Mouse (Mus musculus) embryo, embryonic 11 days (tissue): ENCODE data around the gene Arid4a.
"Not testable (repeated sequence)": the region's sequence is repeated elsewhere in the genome, so short reads cannot be mapped to it uniquely, and the experiment has no call there.

Experiments
- DNase-seq: peaks from one replicate; pipeline ENCODE4 v3.0.0-alpha.2; 2015

Gene Arid4a

DNA sequence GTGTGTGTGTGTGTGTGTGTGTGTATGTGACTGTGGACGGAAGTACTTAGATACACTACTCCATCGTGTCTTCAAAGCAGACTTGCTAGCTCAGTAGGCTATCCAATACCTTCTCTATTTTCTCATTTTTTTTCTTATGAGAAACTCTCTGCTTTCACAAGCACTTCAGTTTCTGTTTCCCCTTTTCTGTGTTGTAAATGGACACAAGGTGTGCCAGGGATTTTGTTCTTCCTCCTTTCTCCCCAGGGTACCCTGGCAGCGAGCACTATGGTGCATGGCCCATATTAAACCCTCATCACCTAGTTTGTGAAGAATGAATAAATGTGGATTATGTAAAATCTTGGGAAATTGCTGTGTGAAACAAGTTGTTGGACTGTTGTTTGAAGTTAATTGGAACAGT, 39.7 kb downstream of the Arid4a start:
- DNase-seq: no peak

DNA sequence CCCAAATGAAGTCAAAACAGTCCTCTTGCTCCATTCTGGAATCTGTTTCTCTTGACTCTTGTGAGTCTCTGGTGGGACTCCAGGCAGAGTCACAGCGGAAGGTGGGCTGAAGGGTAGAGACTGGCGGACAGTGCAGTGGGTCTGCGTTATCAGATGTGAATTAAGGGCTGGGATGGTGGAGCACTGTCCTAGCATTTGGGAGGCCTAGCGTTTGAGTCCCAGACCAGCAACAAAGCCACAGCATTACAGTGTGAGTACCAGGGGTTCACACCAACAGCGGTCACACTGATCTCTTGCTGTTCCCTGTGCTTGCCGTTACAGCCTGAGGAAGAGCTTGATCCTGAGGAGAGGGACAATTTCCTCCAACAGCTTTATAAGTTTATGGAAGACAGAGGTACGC, 44.0 kb downstream of the Arid4a start:
- no peak for DNase-seq

DNA sequence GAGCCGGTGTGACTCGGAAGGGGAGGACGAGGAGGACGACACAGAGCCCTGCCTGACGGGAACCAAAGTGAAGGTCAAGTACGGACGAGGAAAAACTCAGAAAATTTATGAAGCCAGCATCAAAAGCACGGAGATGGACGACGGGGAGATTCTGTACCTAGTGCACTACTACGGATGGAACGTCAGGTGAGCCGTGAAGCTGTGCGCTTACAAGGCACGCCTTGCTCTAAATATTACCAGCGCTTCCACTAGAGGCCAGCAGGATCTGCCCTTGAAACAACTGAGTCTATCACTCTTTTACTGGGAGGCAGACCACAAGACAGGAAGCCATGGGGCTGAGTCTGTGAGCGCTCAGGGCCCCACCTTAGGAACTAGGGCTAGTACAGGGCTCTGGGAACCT, 54.1 kb downstream of the Arid4a start:
- no peak for DNase-seq

DNA sequence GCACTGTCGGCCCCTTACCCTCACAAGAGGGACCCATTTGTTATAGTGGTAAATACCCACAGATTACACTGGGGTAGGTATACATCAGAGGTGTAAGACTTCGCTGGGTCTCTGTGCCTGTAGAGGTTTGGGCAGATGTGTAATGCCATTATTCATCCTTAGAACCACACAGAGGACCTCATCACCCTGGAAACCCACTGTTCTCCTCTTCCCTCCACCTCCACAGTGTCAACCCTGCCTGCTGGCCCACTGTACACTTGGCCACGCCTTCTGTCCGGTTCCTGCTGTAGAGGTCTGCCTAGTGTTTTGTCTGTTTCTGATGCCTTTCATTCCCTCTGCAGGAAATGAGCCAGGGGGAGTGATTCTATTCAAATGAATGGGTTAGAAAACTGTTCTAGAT, 56.3 kb downstream of the Arid4a start:
- no peak for DNase-seq

DNA sequence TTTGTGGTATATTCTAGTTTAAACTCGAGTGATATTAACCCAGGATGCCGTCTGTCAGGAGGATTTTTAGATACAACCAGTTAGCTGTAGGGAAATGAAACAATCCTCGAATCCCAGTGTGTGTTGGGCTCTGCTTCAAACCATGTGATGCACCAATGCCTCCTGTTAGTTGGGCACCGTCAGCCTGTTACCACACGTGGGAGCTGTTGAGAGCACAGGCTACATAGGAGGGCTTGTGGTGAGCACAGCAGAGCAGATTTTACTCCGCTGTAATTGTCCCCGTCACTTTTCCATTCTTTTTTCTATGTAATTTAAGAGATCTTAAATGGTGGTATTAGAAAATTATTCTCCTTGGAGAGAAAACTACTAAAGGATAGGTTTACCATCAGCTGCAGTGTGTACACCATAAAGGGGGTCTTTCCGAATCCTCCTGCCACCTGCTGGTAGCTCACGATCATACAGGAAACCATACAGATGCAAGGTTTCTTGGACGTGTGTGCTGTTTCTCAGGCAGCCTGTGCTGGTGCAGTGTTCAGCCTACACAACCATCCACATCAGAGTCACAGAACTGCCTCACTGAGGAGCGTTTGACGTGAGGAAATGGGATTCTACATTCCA, 57.4 kb downstream of the Arid4a start:
- peak; percentile 59 for DNase-seq

DNA sequence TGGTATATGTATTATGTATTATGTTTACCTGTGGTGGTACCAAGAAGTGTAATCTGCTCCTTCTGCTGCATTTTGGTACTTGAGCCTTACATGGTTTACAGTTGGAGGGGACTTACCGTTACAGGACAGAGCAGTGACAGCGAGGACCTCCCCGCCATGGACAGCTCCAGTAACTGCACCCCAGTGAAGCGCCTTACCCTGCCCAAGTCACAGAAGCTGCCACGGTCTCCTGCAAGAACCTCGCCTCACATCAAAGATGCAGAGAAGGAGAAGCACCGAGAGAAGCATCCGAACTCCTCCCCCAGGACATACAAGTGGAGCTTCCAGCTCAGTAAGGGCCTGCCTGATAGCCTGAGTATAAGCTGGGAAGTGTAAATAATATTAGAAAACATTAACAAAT, 70.5 kb downstream of the Arid4a start:
- no peak for DNase-seq

DNA sequence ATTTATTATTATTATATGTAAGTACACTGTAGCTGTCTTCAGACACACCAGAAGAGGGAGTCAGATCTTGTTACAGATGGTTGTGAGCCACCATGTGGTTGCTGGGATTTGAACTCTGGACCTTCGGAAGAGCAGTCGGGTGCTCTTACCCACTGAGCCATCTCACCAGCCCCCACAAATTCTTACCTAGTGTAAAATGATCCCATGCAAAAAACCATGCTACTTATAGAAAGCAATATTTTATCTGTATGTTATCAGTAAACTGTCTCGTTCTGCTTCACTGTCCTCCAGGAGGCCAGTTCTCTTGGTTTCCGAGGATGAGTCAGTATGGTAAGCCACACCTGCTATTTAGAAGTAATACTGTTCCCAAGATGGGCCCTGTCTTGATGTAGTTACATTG, 88.5 kb downstream of the Arid4a start:
- not testable (repeated sequence) for DNase-seq

DNA sequence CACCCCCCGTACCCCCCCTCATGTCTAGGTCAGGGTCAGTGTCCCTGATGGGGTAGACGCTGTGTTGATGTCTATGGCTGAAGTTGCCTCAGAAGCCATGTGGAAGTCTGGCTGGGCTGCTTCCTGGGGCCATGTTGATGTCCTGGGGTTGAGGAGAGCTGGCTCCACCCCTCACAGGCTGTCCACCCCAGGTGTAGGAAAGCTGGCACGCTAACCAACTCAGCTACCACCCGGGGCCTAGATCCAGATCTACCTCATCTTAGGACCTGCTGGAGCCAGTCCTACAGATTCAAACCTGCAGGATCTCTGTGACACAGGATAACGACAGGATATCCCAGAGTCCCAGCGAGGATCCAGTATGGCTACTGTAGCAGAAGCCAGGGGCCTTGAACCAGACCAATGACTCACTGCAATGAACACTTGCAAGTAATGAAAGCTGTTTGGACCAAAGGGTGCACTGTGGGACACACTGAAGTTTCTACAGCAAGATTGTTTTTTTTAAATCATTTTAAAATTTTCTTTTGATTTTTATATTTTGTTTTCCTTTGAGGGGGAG, 91.5 kb downstream of the Arid4a start:
- no peak for DNase-seq

DNA sequence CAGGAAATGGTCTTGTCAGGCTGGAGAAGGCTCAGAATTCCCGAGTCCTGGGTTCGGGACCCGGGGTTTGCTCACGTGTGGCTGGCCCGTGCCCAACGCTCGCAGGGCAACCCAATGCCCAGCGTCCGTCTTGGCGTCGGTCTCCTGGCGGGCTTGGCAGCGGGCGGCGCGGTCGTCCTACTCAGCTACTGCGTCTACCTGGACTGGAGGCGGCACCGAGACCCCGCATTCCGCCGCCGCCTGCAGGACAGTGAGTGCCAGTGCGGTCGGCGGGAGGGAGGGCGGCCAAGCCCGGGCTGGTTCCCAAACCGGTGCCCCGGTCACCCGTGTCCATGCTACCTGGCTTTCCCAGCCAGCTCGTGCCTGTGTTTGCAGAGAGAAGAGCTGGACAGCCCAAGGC, 95.5 kb downstream of the Arid4a start, which contains the start of gene Tomm20l:
Gene Tomm20l, plus strand, starts transcription at position 98 of the 400 bp plus-strand sequence.
- DNase-seq: peak; percentile 65

DNA sequence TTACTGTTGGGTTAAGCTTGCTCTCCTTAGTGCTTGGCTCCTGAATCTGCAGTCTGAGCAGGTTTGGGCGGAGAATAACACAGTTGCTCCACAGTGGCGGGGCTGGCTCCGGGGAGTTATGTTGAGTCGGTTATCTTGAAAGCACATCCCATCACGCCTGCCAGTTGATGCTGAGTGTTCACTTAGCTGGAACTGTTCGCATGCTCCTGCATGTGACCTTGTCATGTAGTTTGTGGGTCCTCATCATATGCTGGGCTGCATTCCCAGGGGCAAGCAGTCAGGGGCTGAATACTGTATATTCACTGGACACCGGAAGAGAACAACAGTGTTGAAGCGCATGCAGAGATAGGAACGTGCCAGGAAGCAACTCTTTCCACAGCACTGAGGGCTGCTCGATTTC, 97.3 kb downstream of the Arid4a start:
- no peak for DNase-seq

DNA sequence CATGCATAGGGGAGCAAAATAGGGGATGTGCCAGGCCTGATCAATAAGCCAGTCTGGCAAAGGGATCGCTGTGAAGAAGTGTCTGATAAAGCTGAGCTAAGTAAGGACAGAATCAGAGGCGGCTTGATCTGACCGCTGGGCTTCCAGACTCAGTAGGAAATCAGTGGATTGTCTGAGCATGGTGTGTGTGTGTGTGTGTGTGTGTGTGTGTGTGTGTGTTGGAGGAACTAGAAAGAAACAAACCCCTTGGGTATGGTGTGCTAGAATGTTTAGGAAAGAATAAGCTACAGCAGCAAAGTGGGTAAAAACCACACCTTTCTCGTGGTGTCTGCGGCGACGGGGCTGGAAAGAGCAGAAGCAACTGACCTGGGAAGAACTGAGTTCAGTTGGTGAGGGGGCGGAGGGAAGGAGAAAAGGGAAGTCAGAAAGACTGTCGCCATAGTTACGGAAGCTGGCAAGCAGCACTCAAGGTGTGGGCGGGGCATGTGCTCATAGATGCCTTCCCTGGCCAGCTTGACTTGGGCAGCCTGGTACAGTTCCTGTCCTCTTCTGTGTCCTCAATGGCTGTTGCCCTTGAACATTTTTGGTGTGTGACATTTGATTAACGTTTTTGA, 98.0 kb downstream of the Arid4a start:
- peak; percentile 71 for DNase-seq

DNA sequence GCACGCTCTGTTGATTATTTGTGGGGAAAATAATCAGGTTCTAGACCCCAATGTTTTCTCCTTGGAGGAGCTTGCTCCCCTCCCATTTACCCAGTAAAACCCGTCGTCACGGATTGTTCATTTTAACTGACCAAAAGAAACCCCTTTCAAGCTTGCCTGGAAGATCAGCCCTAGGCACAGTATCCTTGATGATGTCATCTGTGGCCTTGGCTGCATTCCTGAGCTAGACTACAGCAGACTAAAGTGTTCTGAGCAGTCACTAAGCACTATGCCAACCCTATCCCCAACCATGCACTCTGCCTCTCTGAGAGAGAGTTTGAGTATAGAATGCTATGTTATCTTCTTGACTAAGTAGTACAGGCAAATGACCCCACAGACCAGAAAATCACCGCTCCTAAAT, 100.6 kb downstream of the Arid4a start:
- no peak for DNase-seq

DNA sequence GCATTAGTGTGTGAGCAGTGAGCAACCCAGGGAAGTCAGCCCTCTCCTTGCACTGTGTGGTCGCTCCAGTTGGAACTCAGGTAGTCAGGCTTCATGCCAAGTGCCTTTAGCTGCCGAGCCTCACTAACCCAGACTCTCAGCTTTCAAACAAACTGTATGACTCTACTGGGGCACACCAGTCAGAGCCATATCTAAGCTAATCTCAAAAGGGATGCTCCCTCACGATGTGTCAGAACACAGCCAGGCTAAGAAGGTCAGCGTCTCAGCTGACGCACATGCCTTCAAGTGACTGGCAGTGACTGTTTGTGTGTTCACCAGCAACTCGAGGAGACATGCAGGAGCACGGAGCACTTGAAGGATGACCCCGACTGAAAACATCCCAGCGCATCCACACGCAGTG, 106.9 kb downstream of the Arid4a start:
- no peak for DNase-seq

DNA sequence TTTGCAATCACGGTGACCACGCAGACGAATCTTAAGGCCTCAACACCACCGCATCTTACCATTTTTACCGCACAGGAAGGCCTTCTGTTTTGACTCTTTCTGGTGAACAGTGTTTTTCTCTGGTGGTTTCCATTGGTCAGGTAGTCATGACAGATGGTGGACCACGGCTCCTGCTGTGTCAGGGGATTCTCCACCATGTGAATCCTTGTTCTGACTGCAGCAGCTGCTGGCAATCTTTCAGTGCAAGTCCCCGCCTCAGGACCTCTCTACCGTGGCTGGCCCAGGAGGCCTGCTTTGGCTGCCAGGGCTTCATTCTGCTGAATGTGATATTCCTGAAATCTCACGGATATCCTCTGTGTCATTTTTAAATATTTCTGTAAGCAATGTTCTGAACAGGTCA, 107.5 kb downstream of the Arid4a start:
- no peak for DNase-seq

DNA sequence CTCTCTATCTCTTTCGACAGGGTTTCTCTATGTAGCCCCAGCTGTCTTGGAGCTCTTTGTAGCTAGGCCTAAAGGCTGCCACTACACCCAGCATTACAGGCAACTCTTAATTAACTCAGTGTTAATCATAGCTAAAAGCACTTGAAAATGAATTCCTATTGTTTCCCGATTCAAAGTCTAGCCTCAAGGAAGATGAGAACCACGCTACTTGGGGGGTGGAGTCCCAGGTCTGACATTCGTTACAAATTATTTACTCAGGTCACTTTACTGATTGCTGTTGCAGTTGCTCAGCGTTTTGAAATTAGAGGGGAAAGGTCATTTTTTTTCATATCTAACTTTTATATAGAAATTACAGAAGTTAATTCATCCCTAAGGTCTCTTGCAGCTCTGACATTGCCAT, 119.8 kb downstream of the Arid4a start:
- DNase-seq: no peak

DNA sequence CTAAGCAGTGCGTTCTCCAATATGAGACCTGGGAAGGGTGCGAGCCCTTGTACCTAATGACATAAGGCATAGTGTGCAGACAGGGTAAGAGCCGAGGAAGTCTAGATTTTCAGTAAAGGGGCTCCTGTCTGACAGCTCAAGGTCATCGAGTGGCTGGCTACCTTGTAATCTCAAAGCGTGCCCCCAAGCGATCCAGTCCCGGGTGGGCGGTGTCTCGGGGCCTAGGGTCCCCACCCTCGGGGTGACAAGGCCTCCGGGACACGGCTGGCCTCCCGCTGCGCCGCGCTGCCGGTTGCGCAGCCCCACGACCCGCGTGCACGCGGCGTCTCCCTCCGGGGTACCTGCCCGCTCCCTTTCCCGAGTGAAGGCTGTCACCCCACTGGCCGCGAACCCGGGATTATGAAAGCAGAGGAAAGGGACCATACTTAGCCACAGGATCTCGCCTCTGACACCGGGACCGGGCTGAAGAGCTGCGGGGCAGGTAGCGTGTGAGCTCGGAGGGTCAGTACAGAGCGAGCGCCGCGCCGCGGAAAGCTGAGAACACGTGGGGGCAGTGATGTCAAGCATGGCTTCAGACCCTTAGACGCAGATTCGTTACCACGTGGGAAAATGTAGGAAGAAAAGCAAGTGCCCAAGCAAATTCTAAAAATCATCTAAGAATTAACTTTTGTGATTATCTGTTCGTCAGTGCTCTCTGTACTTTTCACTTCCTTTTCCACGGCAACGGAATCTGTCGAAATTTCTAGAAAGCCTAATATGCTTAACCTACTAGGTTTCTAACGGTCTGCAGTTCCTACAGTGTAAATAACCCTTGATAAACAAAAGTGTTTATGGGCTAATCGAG, 120.6 kb downstream of the Arid4a start, which contains the start of the genes Timm9 and 2700049A03Rik:
Gene Timm9, minus strand, starts transcription at position 555 of the 844 bp plus-strand sequence.
Gene 2700049A03Rik, plus strand, starts transcription at position 719 of the 844 bp plus-strand sequence.
- DNase-seq: peak; percentile 90

DNA sequence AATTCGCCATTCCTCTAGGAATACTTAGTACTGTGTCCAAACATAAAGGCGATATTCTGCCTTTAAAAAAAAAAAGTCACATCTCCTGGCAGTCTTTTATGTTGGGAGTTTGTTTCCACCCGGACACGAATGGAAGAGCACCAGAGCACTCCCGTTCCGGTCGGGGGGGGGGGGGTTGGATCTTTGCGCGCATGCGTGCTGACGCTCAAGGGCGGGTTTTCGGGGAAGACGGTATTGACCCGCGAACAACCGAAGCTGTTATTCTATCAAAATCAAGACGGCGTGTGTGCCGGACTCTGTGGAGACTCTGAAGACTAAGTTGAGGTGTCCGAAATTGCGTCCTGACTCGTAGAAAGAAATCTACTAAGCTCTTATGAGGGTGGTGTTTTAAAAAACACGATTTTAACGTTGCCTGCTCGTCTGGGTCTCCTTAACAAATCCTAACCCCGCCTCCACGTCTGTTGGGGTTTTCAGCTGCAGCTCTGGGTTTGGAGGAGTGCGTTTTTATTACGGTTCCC, 121.2 kb downstream of the Arid4a start:
- peak; percentile 93 for DNase-seq

DNA sequence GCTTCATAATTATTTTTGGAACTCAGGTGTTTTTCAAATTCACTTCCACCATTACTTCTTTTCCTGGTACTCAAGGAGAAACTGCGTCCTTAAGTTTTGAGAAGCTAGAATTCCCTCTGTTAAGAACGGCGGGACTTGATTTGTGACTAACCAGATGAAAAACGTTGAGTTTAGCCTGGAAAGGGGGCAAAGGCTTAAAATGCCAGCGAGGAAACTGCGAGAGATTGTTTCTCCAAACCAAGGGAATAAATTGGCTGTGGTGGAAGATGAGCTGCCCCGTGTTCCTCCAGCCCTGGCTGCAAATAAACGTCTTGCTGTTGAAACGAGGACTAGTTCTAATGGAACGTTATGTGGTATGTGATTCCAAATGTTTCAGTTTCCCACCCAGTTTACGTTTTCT, 121.9 kb downstream of the Arid4a start:
- DNase-seq: peak; percentile 5

DNA sequence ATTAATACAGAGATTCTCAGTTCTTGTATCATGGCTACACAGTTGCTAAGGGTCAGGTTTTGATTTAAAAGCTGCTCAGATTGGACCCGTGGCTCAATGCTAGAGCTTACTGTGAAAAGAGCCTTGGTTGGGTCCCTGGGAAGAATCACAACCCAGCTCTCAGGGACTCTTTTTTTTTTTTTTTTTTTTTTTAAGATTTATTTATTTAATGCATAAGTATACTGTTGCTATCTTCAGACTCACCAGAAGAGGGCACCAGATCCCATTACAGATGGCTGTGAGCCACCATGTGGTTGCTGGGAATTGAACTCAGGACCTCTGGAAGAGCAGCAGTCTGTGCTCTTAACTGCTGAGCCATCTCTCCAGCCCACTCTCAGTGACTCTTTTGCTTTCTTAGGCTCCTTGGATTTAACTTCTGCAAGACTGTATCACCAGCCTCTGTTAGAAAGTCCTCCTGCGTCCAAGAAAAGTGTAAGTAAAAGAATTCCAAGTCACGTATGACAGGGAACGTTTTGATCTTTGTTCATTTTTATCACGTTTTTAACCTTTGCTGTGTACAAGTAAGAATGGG, 123.6 kb downstream of the Arid4a start:
- no peak for DNase-seq

DNA sequence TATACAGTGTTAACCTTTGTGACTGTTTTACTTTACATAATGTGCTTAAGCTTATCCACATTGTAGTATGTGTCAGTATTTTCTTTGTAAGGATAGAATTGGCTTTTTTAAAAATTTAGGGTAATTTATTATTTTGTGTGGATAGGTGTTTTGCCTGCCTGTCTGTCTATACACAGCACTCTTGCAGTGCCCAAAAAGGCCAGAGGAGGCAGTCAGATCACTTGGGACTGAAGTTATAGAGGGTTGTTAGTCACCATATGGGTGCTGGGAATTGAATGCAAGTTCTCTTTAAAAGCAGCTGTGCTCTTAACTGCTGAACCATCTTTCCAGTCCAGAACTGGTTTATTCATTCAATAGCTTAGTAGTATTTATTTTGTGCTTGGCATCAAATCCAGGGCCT, 125.4 kb downstream of the Arid4a start:
- no peak for DNase-seq

DNA sequence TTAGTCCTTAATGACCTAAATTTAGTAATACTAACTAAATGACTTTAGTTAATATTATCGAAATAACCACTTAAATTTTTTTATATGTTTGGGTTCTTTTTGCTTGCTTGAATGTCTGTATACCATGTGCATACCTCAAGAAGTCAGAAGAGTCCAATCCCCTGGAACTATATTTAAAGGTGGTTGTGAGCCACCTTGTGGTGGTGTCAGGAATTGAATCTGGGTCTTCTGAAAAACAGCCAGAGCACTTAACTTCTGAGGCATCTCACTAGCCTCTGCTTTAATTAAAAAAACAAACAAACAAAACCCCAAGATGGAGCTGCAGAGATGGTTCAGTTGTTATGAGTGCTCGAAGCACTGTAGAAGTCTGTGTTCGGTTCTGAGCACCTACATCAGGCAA, 131.9 kb downstream of the Arid4a start:
- peak; percentile 57 for DNase-seq
